Mouse (Mus musculus) erythroblast, embryonic 14.5 days (primary cell): ENCODE measurements around the gene Map3k4. TPM values are rescaled to one million over a fixed set of nuclear protein-coding genes. Genes with fewer than 3 reads are reported as not detected.
A peak's percentile ranks its signal among the peaks of the same experiment; 100 is the strongest.

Experiments used
- H3K27me3 ChIP-seq: 2 replicates; pipeline ENCODE4 v1.6.1; 2012; ENCODE audit warnings: inconsistent platforms; ENCODE audit not compliant: control insufficient read depth
- H3K36me3 ChIP-seq: 2 replicates; pipeline ENCODE4 v1.6.1; 2012; ENCODE audit warnings: mild to moderate bottlenecking, inconsistent platforms; ENCODE audit not compliant: control insufficient read depth
- H3K4me1 ChIP-seq: 2 replicates; pipeline ENCODE4 v1.6.1; 2012; ENCODE audit warnings: inconsistent platforms; ENCODE audit not compliant: control insufficient read depth
- H3K4me3 ChIP-seq: replicated peaks from 2 replicates; pipeline ENCODE3; 2012; ENCODE audit warnings: moderate library complexity, mild to moderate bottlenecking, inconsistent platforms
- H3K9me3 ChIP-seq: 2 replicates; pipeline ENCODE4 v1.6.1; 2012; ENCODE audit warnings: low read length, inconsistent platforms, mixed read lengths; ENCODE audit not compliant: control insufficient read depth
- GATA1 ChIP-seq: IDR thresholded peaks from 2 replicates; pipeline ENCODE4 v1.6.1; 2012; ENCODE audit warnings: low read length, inconsistent platforms, mixed read lengths
- TAL1 ChIP-seq: IDR thresholded peaks from 3 replicates; pipeline ENCODE4 v1.6.1; 2012; ENCODE audit warnings: low read length, inconsistent platforms, mixed read lengths
- polyA plus RNA-seq: library from polyadenylated mRNA; stranded (reverse); fragments of >175 nt; gene quantifications from 2 replicates; pipeline ENCODE4 v1.2.3, GENCODE M21; 2012

The Map3k4 gene
- polyA plus RNA-seq, result 0.37 and 0.93 TPM in 2 replicates

- Histone ChIP-seq H3K4me3 (peak within 1 kb of the TSS; percentile 100), H3K4me1 (peaks cover 36% of the 10 kb centered on the region), H3K27me3 (peaks cover 7% of the 10 kb centered on the region; the same call in 1 of the 2 replicates), H3K36me3 (no peaks in the 10 kb centered on the region), H3K9me3 (no peaks in the 10 kb centered on the region)
- TF ChIP-seq TAL1 (no peak), GATA1 (no peak)
These were observed at the start of gene Map3k4 for GRCm38 (mm10) chr17:12318663-12319201. Gene Map3k4 (minus strand): TSS chr17:12318796.

- no peak overlapping the region for H3K4me3 ChIP-seq
- H3K36me3 ChIP-seq, result no peaks in the 10 kb centered on the region
- TF ChIP-seq GATA1 (no peak), TAL1 (no peak)
- no peaks in the 10 kb centered on the region for H3K9me3 ChIP-seq
- H3K27me3 ChIP-seq, result peaks cover 10% of the 10 kb centered on the region
- H3K4me1 ChIP-seq, result peaks cover 10% of the 10 kb centered on the region
These were observed 48.9 kb upstream of the Map3k4 start for GRCm38 (mm10) chr17:12367373-12367930.

GRCm38 (mm10) chr17:12364426-12364735 is 45.8 kb upstream of the Map3k4 start:
- no peak overlapping the region for H3K4me3 ChIP-seq
- H3K9me3 ChIP-seq, result no peaks in the 10 kb centered on the region
- TF ChIP-seq GATA1 (no peak), TAL1 (no peak)
- H3K36me3 ChIP-seq, result no peaks in the 10 kb centered on the region
- H3K27me3 ChIP-seq, result peaks cover 5% of the 10 kb centered on the region
- H3K4me1 ChIP-seq, result no peaks in the 10 kb centered on the region; the same call in 1 of the 2 replicates

GRCm38 (mm10) chr17:12363601-12364425 is 45.2 kb upstream of the Map3k4 start:
- H3K4me1 ChIP-seq, result no peaks in the 10 kb centered on the region; the same call in 1 of the 2 replicates
- no peaks in the 10 kb centered on the region for H3K9me3 ChIP-seq
- TF ChIP-seq TAL1 (no peak), GATA1 (no peak)
- peaks cover 5% of the 10 kb centered on the region for H3K27me3 ChIP-seq
- no peaks in the 10 kb centered on the region for H3K36me3 ChIP-seq
- no peak overlapping the region for H3K4me3 ChIP-seq

- TF ChIP-seq TAL1 (no peak), GATA1 (no peak)
These were observed 41.3 kb upstream of the Map3k4 start for GRCm38 (mm10) chr17:12359876-12360275.

GRCm38 (mm10) chr17:12352781-12353180 is 34.2 kb upstream of the Map3k4 start:
- TF ChIP-seq GATA1 (no peak), TAL1 (no peak)
- no peaks in the 10 kb centered on the region for H3K27me3 ChIP-seq
- no peaks in the 10 kb centered on the region for H3K9me3 ChIP-seq

More at GRCm38 (mm10) chr17:12359876-12360275, 41.3 kb upstream of the Map3k4 start:
- Histone ChIP-seq H3K4me1 (no peaks in the 10 kb centered on the region; the same call in 1 of the 2 replicates), H3K36me3 (no peaks in the 10 kb centered on the region), H3K27me3 (no peaks in the 10 kb centered on the region), H3K9me3 (no peaks in the 10 kb centered on the region), H3K4me3 (no peak overlapping the region)

GRCm38 (mm10) chr17:12351564-12351963 is 33.0 kb upstream of the Map3k4 start:
- H3K4me3 ChIP-seq, result no peak overlapping the region
- no peaks in the 10 kb centered on the region for H3K36me3 ChIP-seq
- H3K4me1 ChIP-seq, result no peaks in the 10 kb centered on the region
- H3K27me3 ChIP-seq, result no peaks in the 10 kb centered on the region
- no peaks in the 10 kb centered on the region for H3K9me3 ChIP-seq
- TF ChIP-seq GATA1, result no peak
- TF ChIP-seq TAL1, result no peak

More at GRCm38 (mm10) chr17:12352781-12353180, 34.2 kb upstream of the Map3k4 start:
- Histone ChIP-seq H3K36me3 (no peaks in the 10 kb centered on the region), H3K4me3 (no peak overlapping the region), H3K4me1 (no peaks in the 10 kb centered on the region)

GRCm38 (mm10) chr17:12347462-12347861 is 28.9 kb upstream of the Map3k4 start:
- H3K27me3 ChIP-seq, result no peaks in the 10 kb centered on the region
- H3K9me3 ChIP-seq, result no peaks in the 10 kb centered on the region
- H3K4me1 ChIP-seq, result peaks cover under 1% of the 10 kb centered on the region; the same call in 1 of the 2 replicates
- H3K4me3 ChIP-seq, result no peak overlapping the region
- H3K36me3 ChIP-seq, result no peaks in the 10 kb centered on the region
- TF ChIP-seq TAL1, result no peak
- TF ChIP-seq GATA1, result no peak

GRCm38 (mm10) chr17:12343702-12344376 is 25.2 kb upstream of the Map3k4 start:
- TF ChIP-seq TAL1, result no peak
- Histone ChIP-seq H3K27me3 (no peaks in the 10 kb centered on the region), H3K9me3 (no peaks in the 10 kb centered on the region), H3K4me1 (peaks cover 2% of the 10 kb centered on the region; the same call in 1 of the 2 replicates), H3K4me3 (no peak overlapping the region), H3K36me3 (no peaks in the 10 kb centered on the region)
